Mouse (Mus musculus) 416B (cell line): ENCODE results near the gene Zfp786.
A peak's percentile ranks its signal among the peaks of the same experiment; 100 is the strongest.
"Not testable (repeated sequence)": the region's sequence is repeated elsewhere in the genome, so short reads cannot be mapped to it uniquely, and the experiment has no call there.

Experiments used
- DNase-seq: peaks from one replicate; pipeline ENCODE4 v3.0.0; 2011; ENCODE audit warnings: low read depth

Zfp786 gene

GRCm38 (mm10) chr6:47781091-47781968 is 49.3 kb downstream of the Zfp786 start:
- DNase-seq: peak; percentile 95

- peak; percentile 85 for DNase-seq
Measured at GRCm38 (mm10) chr6:47780576-47781013, 50.1 kb downstream of the Zfp786 start.

GRCm38 (mm10) chr6:47771760-47772159 is 58.9 kb downstream of the Zfp786 start:
- peak; percentile 80 for DNase-seq

GRCm38 (mm10) chr6:47771113-47771512 is 59.6 kb downstream of the Zfp786 start:
- not testable (repeated sequence) for DNase-seq

- not testable (repeated sequence) for DNase-seq
Measured at GRCm38 (mm10) chr6:47769861-47770260, 60.8 kb downstream of the Zfp786 start.
